Mouse (Mus musculus): ENCODE measurements at regions not wholly inside any gene's neighbourhood (a gene's known extent, or its start where the extent isn't known, plus 50 kb on each side); places are given as distances from the start of the nearest gene placed in this dataset.

DNA sequence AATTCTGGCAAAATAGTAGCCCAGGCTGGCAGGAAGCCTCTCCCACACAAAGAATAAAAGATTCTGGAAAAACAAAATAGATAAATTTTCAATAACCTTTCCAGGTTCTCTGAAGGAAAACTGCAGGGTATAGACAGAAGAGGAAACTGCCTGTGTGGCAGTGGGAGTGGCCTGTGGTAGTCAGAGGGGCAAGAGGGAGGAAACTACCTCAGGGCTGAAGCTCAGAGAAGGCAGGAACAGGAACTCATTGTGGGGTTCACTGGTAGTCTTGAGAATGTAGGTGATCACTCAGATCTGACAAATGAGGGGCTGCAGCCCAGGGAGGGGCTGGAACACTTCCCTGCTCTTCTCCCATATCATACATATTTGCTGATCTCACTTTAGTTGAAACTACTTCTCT, 118.0 kb upstream of the Ufm1 start:
- TF ChIP-seq CTCF (IDR thresholded peaks at IDR 0.05; ENCODE audit: control insufficient read depth, insufficient read depth, insufficient read length) (no peak), USF1 (IDR thresholded peaks at IDR 0.05; ENCODE audit: low read depth) (no peak), MYOD1 (IDR thresholded peaks at IDR 0.05; ENCODE audit: control insufficient read depth, insufficient read length, low read depth) (no peak), MYOG (IDR thresholded peaks at IDR 0.05; ENCODE audit: control insufficient read depth, extremely low read depth, insufficient read length) (no peak), CEBPB (IDR thresholded peaks at IDR 0.05; ENCODE audit: low read depth) (no peak), MAX (IDR thresholded peaks at IDR 0.05) (no peak)
